Comparison of ENCODE assay signal across 9 mouse cellular contexts in genomic region chr1:172551009-172551408, GRCm38 (mm10). TPM values are rescaled to one million over a fixed set of nuclear protein-coding genes. Genes with fewer than 3 reads are reported as not detected.
A peak's percentile ranks its signal among the peaks of the same experiment; 100 is the strongest.
DNase-seq lines count a peak whose midpoint lies in the region; ATAC-seq lines count a peak whose summit lies in the region.
"Had no signal": no experiment of that assay in that cellular context is flagged by ENCODE, and none has a peak within 500 bp of the region (broad histone marks: within the 10 kb centered on the region; RNA-seq: fewer than 3 reads in every experiment).

No protein-coding gene starts in this region.

- intact Hi-C loops in heart, postnatal 10 days (cut with DNase I), result no loop called here

- WGBS in heart, embryonic 14.5 days, result 24% methylated on average over 7 of the region's 7 CpGs
- 62% methylated on average over 7 of the region's 7 CpGs for WGBS in embryonic facial prominence, embryonic 10.5 days
- 50% methylated on average over 7 of the region's 7 CpGs for WGBS in hindbrain, embryonic 14.5 days
- WGBS in midbrain, embryonic 14.5 days, result 32% methylated on average over 7 of the region's 7 CpGs

- H3K9ac ChIP-seq in heart, embryonic 14.5 days (ENCODE audit: low read length), result peak overlapping the region; percentile 44; the same call in 1 of the 2 replicates
- H3K9ac ChIP-seq in hindbrain, embryonic 14.5 days, result peak overlapping the region; percentile 63; the same call in 1 of the 2 replicates
- H3K9ac ChIP-seq in midbrain, embryonic 14.5 days (replicated peaks; ENCODE audit: low read length), result no peak overlapping the region

- peaks cover 19 to 22% of the 10 kb centered on the region in 2 experiments for H3K4me1 ChIP-seq in heart, embryonic 14.5 days (ENCODE audit: control insufficient read depth in 2 of 2, insufficient read depth in 2 of 2, low read length in 2 of 2)
- H3K4me1 ChIP-seq in embryonic facial prominence, embryonic 10.5 days, result peaks cover 55% of the 10 kb centered on the region
- H3K4me1 ChIP-seq in hindbrain, embryonic 14.5 days (replicated peaks; ENCODE audit: control insufficient read depth, insufficient read depth, low read length), result peaks cover 23% of the 10 kb centered on the region
- H3K4me1 ChIP-seq in midbrain, embryonic 14.5 days (ENCODE audit: control insufficient read depth, insufficient read depth, low read length), result peaks cover 22% of the 10 kb centered on the region

- peaks cover 4% of the 10 kb centered on the region; the same call in 1 of the 2 replicates for H3K27me3 ChIP-seq in heart, embryonic 14.5 days (ENCODE audit: control insufficient read depth, insufficient read depth, low read length)
- peaks cover 36% of the 10 kb centered on the region for H3K27me3 ChIP-seq in embryonic facial prominence, embryonic 10.5 days (replicated peaks; ENCODE audit: low read depth, poor library complexity, severe bottlenecking)
- H3K27me3 ChIP-seq in hindbrain, embryonic 14.5 days (ENCODE audit: control insufficient read depth, insufficient read depth, low read length), result no peaks in the 10 kb centered on the region; the same call in 1 of the 2 replicates
- H3K27me3 ChIP-seq in midbrain, embryonic 14.5 days (ENCODE audit: control insufficient read depth, insufficient read depth, low read length), result no peaks in the 10 kb centered on the region

- H3K4me3 ChIP-seq in heart, embryonic 14.5 days (ENCODE audit: control insufficient read depth in 1 of 2, insufficient read depth in 1 of 2, low read depth in 1 of 2, low read length in 2 of 2), result peak overlapping the region; percentile 36 to 41; a peak in 3 of 4 replicates
- peak overlapping the region; percentile 51 for H3K4me3 ChIP-seq in embryonic facial prominence, embryonic 10.5 days
- H3K4me3 ChIP-seq in hindbrain, embryonic 14.5 days (replicated peaks; ENCODE audit: low read length), result peak overlapping the region; percentile 40
- peak overlapping the region; percentile 42 for H3K4me3 ChIP-seq in midbrain, embryonic 14.5 days (replicated peaks; ENCODE audit: low read depth, low read length)

- no peaks in the 10 kb centered on the region for H3K36me3 ChIP-seq in heart, embryonic 14.5 days (ENCODE audit: control insufficient read depth, insufficient read depth, low read length)
- H3K36me3 ChIP-seq in embryonic facial prominence, embryonic 10.5 days (replicated peaks), result no peaks in the 10 kb centered on the region
- H3K36me3 ChIP-seq in hindbrain, embryonic 14.5 days (replicated peaks; ENCODE audit: control insufficient read depth, insufficient read depth), result no peaks in the 10 kb centered on the region
- H3K36me3 ChIP-seq in midbrain, embryonic 14.5 days (ENCODE audit: control insufficient read depth, insufficient read depth, low read length), result no peaks in the 10 kb centered on the region

- peak overlapping the region; percentile 68 for H3K4me2 ChIP-seq in heart, embryonic 14.5 days (ENCODE audit: low read length)
- peak overlapping the region; percentile 62 for H3K4me2 ChIP-seq in hindbrain, embryonic 14.5 days (replicated peaks)
- H3K4me2 ChIP-seq in midbrain, embryonic 14.5 days (ENCODE audit: low read length), result peak overlapping the region; percentile 62

- no peak overlapping the region for H3K27ac ChIP-seq in heart, embryonic 14.5 days (replicated peaks in 1 of 2; ENCODE audit: control insufficient read depth in 1 of 2, insufficient read depth in 1 of 2, low read depth in 2 of 2, low read length in 2 of 2)
- H3K27ac ChIP-seq in embryonic facial prominence, embryonic 10.5 days (replicated peaks), result peak overlapping the region; percentile 72; the same call in 1 of the 2 replicates
- H3K27ac ChIP-seq in hindbrain, embryonic 14.5 days, result no peak overlapping the region
- H3K27ac ChIP-seq in midbrain, embryonic 14.5 days (replicated peaks; ENCODE audit: low read depth, low read length), result 0 out of 2 replicates have a peak overlapping the region, but pooled peaks have one; percentile 38

- no peak for DNase-seq in heart, postnatal 10 days
- DNase-seq in embryonic facial prominence, embryonic 10.5 days (ENCODE audit: low spot score), result no peak
- DNase-seq in hindbrain, embryonic 14.5 days (ENCODE audit: low spot score), result no peak
- no peak for DNase-seq in midbrain, embryonic 14.5 days
- DNase-seq in ovary, postnatal 14 days (ENCODE audit: low spot score), result no peak
- no peak for DNase-seq in adrenal gland, postnatal 36 days
- DNase-seq: left cerebral cortex, postnatal 4 days had no signal

- no peak for ATAC-seq in heart, embryonic 14.5 days (ENCODE audit: insufficient number of reproducible peaks, insufficient read depth, low FRiP score, low read depth)
- no peak for ATAC-seq in hindbrain, embryonic 14.5 days (ENCODE audit: low FRiP score)
- no peak for ATAC-seq in midbrain, embryonic 14.5 days (ENCODE audit: low FRiP score, low TSS enrichment)
- no peak for ATAC-seq in megakaryocyte-erythroid progenitor cell, adult 5-6 weeks (replicated peaks; ENCODE audit: low FRiP score, low TSS enrichment, poor library complexity, severe bottlenecking)

- no peaks in the 10 kb centered on the region for H3K9me3 ChIP-seq in heart, embryonic 14.5 days (ENCODE audit: control insufficient read depth, low read length)
- H3K9me3 ChIP-seq in embryonic facial prominence, embryonic 10.5 days, result no peaks in the 10 kb centered on the region
- H3K9me3 ChIP-seq in hindbrain, embryonic 14.5 days (ENCODE audit: control insufficient read depth, low read length), result no peaks in the 10 kb centered on the region
- H3K9me3 ChIP-seq in midbrain, embryonic 14.5 days (ENCODE audit: control insufficient read depth, low read length), result no peaks in the 10 kb centered on the region

RNA-seq across cellular contexts. Expression of gene Vsig8, which starts 4.7 kb away (rescaled TPM):
- polyA plus RNA-seq in heart, embryonic 14.5 days (2014; fragmentation: Nextera tagmentation; extraction: Ambion mirVana), result 0.22 and 0.23 TPM in 2 replicates
- total RNA-seq in heart, postnatal 10 days (2021), result under 1 TPM in 1 of 2 experiments, not detected in 1; 0.24 TPM
- 0.12 TPM in 1 of 2 replicates, not detected in the other for polyA plus RNA-seq in embryonic facial prominence, embryonic 10.5 days (2016; fragmentation: Nextera tagmentation; extraction: Ambion mirVana)
- 0.75 and 0.90 TPM in 2 replicates for polyA plus RNA-seq in hindbrain, embryonic 14.5 days (2014; fragmentation: Nextera tagmentation; extraction: Ambion mirVana)
- polyA plus RNA-seq in midbrain, embryonic 14.5 days (2014; fragmentation: Nextera tagmentation; extraction: Ambion mirVana), result 0.22 TPM in 1 of 2 replicates, not detected in the other
- not detected in 2 replicates for total RNA-seq in megakaryocyte-erythroid progenitor cell, adult 5-6 weeks (2014; fragmentation: Nextera tagmentation)
- total RNA-seq in megakaryocyte-erythroid progenitor cell, adult 5-6 weeks (2017), result not detected in 2 replicates
- under 1 TPM in 1 of 2 experiments, not detected in 1; 0.16 TPM for total RNA-seq in adrenal gland, postnatal 36 days (2021)
- total RNA-seq: left cerebral cortex, postnatal 4 days had no signal

RNA-seq across cellular contexts. Expression of gene Cfap45, which starts 30.4 kb away (rescaled TPM):
- polyA plus RNA-seq in heart, embryonic 14.5 days (2014; fragmentation: Nextera tagmentation; extraction: Ambion mirVana), result 2.0 and 2.6 TPM in 2 replicates
- 1 to 10 TPM; 1.8 to 2.8 TPM for total RNA-seq in heart, postnatal 10 days (2021)
- 1.3 TPM in 2 replicates for polyA plus RNA-seq in embryonic facial prominence, embryonic 10.5 days (2016; fragmentation: Nextera tagmentation; extraction: Ambion mirVana)
- polyA plus RNA-seq in hindbrain, embryonic 14.5 days (2014; fragmentation: Nextera tagmentation; extraction: Ambion mirVana), result 3.7 and 5.5 TPM in 2 replicates
- polyA plus RNA-seq in midbrain, embryonic 14.5 days (2014; fragmentation: Nextera tagmentation; extraction: Ambion mirVana), result 1.9 and 2.2 TPM in 2 replicates
- not detected in 2 replicates for total RNA-seq in megakaryocyte-erythroid progenitor cell, adult 5-6 weeks (2014; fragmentation: Nextera tagmentation)
- total RNA-seq in megakaryocyte-erythroid progenitor cell, adult 5-6 weeks (2017), result 0.75 TPM in 1 of 2 replicates, not detected in the other
- total RNA-seq in adrenal gland, postnatal 36 days (2021), result under 1 TPM; 0.30 to 0.89 TPM

RNA-seq across cellular contexts. Expression of gene Slamf8, which starts 39.4 kb away (rescaled TPM):
- polyA plus RNA-seq in heart, embryonic 14.5 days (2014; fragmentation: Nextera tagmentation; extraction: Ambion mirVana), result 0.12 TPM in 1 of 2 replicates, not detected in the other
- not detected for total RNA-seq in heart, postnatal 10 days (2021)
- polyA plus RNA-seq in embryonic facial prominence, embryonic 10.5 days (2016; fragmentation: Nextera tagmentation; extraction: Ambion mirVana), result not detected in 2 replicates
- polyA plus RNA-seq in hindbrain, embryonic 14.5 days (2014; fragmentation: Nextera tagmentation; extraction: Ambion mirVana), result not detected in 2 replicates
- polyA plus RNA-seq in midbrain, embryonic 14.5 days (2014; fragmentation: Nextera tagmentation; extraction: Ambion mirVana), result 0.42 TPM in 1 of 2 replicates, not detected in the other
- not detected in 2 replicates for total RNA-seq in megakaryocyte-erythroid progenitor cell, adult 5-6 weeks (2014; fragmentation: Nextera tagmentation)
- total RNA-seq in megakaryocyte-erythroid progenitor cell, adult 5-6 weeks (2017), result not detected in 2 replicates
- total RNA-seq in adrenal gland, postnatal 36 days (2021), result under 1 TPM; 0.40 to 0.50 TPM
- total RNA-seq: left cerebral cortex, postnatal 4 days had no signal

RNA-seq across cellular contexts. Expression of gene Tagln2, which starts 51.2 kb away (rescaled TPM):
- polyA plus RNA-seq in heart, embryonic 14.5 days (2014; fragmentation: Nextera tagmentation; extraction: Ambion mirVana), result 187 and 196 TPM in 2 replicates
- total RNA-seq in heart, postnatal 10 days (2021), result 100 to 1,000 TPM; 173 to 178 TPM
- polyA plus RNA-seq in embryonic facial prominence, embryonic 10.5 days (2016; fragmentation: Nextera tagmentation; extraction: Ambion mirVana), result 75.1 and 82.5 TPM in 2 replicates
- 53.0 and 62.6 TPM in 2 replicates for polyA plus RNA-seq in hindbrain, embryonic 14.5 days (2014; fragmentation: Nextera tagmentation; extraction: Ambion mirVana)
- polyA plus RNA-seq in midbrain, embryonic 14.5 days (2014; fragmentation: Nextera tagmentation; extraction: Ambion mirVana), result 25.7 and 43.5 TPM in 2 replicates
- 244 and 269 TPM in 2 replicates for total RNA-seq in megakaryocyte-erythroid progenitor cell, adult 5-6 weeks (2014; fragmentation: Nextera tagmentation)
- 147 and 171 TPM in 2 replicates for total RNA-seq in megakaryocyte-erythroid progenitor cell, adult 5-6 weeks (2017)
- total RNA-seq in adrenal gland, postnatal 36 days (2021), result 10 to 100 TPM; 90.5 to 91.7 TPM

RNA-seq across cellular contexts. Expression of gene Fcrl6, which starts 51.3 kb away (rescaled TPM):
- polyA plus RNA-seq in heart, embryonic 14.5 days (2014; fragmentation: Nextera tagmentation; extraction: Ambion mirVana), result not detected in 2 replicates
- total RNA-seq in heart, postnatal 10 days (2021), result not detected
- polyA plus RNA-seq in embryonic facial prominence, embryonic 10.5 days (2016; fragmentation: Nextera tagmentation; extraction: Ambion mirVana), result 0.25 TPM in 1 of 2 replicates, not detected in the other
- 0.10 and 0.19 TPM in 2 replicates for polyA plus RNA-seq in hindbrain, embryonic 14.5 days (2014; fragmentation: Nextera tagmentation; extraction: Ambion mirVana)
- polyA plus RNA-seq in midbrain, embryonic 14.5 days (2014; fragmentation: Nextera tagmentation; extraction: Ambion mirVana), result 0.14 TPM in 1 of 2 replicates, not detected in the other
- total RNA-seq in megakaryocyte-erythroid progenitor cell, adult 5-6 weeks (2014; fragmentation: Nextera tagmentation), result not detected in 2 replicates
- total RNA-seq in megakaryocyte-erythroid progenitor cell, adult 5-6 weeks (2017), result not detected in 2 replicates
- total RNA-seq in adrenal gland, postnatal 36 days (2021), result not detected
- total RNA-seq: left cerebral cortex, postnatal 4 days had no signal

Comparison
In these comparisons a context has a peak if more than half of its experiments do, and no peak if none do; other contexts are left out.
1. H3K27ac ChIP-seq: peak in embryonic facial prominence, embryonic 10.5 days (single experiment) and midbrain, embryonic 14.5 days (single experiment); none in heart, embryonic 14.5 days (0 of 2) and hindbrain, embryonic 14.5 days (single experiment).
2. Peak in every context shown above with its lines, with median percentiles within 50 percentile points of each other: H3K4me2 ChIP-seq and H3K4me3 ChIP-seq.